Mouse (Mus musculus) midbrain, embryonic 16.5 days (tissue): ENCODE data around the gene Ptges2. TPM values are rescaled to one million over a fixed set of nuclear protein-coding genes. Genes with fewer than 3 reads are reported as not detected.

Experiments used
- ATAC-seq: fragments of 200-750 bp; cut with Nextera tagmentation; 2 replicates; pipeline ENCODE4 v1.8.0; 2017; ENCODE audit warnings: moderate TSS enrichment
- H3K27ac ChIP-seq: fragments of 300-500 bp; sonication (generic); 2 replicates; pipeline ENCODE4 v1.5.1; 2014; ENCODE audit warnings: mild to moderate bottlenecking, low read length, mixed read lengths
- H3K27me3 ChIP-seq: fragments of 300-500 bp; sonication (generic); 2 replicates; pipeline ENCODE4 v1.6.1; 2014; ENCODE audit warnings: low read depth, low read length, mixed read lengths; ENCODE audit not compliant: control insufficient read depth, insufficient read depth
- H3K36me3 ChIP-seq: fragments of 300-500 bp; sonication (generic); 2 replicates; pipeline ENCODE4 v1.6.1; 2014; ENCODE audit warnings: mild to moderate bottlenecking, low read length, moderate library complexity, mixed read lengths; ENCODE audit not compliant: control insufficient read depth, insufficient read depth
- H3K4me1 ChIP-seq: fragments of 300-500 bp; sonication (generic); 2 replicates; pipeline ENCODE4 v1.6.1; 2014; ENCODE audit warnings: mild to moderate bottlenecking, low read length, mixed read lengths; ENCODE audit not compliant: control insufficient read depth, insufficient read depth
- H3K4me2 ChIP-seq: fragments of 300-500 bp; sonication (generic); 2 replicates; pipeline ENCODE4 v1.6.1; 2014; ENCODE audit warnings: mild to moderate bottlenecking, low read length, mixed read lengths
- H3K4me3 ChIP-seq: fragments of 300-500 bp; sonication (generic); 2 replicates; pipeline ENCODE4 v1.5.1; 2014; ENCODE audit warnings: low read depth, mild to moderate bottlenecking, low read length, moderate library complexity, mixed read lengths
- H3K9ac ChIP-seq: fragments of 300-500 bp; sonication (generic); 2 replicates; pipeline ENCODE4 v1.6.1; 2014; ENCODE audit warnings: low read depth, low read length, mixed read lengths
- H3K9me3 ChIP-seq: fragments of 300-500 bp; sonication (generic); replicated peaks from 2 replicates; pipeline ENCODE4 v1.6.1; 2014; ENCODE audit warnings: mild to moderate bottlenecking, low read length, mixed read lengths; ENCODE audit not compliant: control insufficient read depth, poor library complexity, severe bottlenecking
- WGBS: fragments of 180-500 bp; shearing (Covaris S2); extraction: QIAGEN DNeasy Blood & Tissue Kit; methylation state at CpG from one replicate; pipeline ENCODE4 v1.1.7; 2014; 5-methylcytosine and 5-hydroxymethylcytosine counted together
- polyA plus RNA-seq: library from polyadenylated mRNA; unstranded; fragments of >200 nt; fragmentation: Nextera tagmentation; extraction: Ambion mirVana; gene quantifications from 2 replicates; pipeline ENCODE4 v1.2.1, GENCODE M21; 2015

Ptges2 gene
- polyA plus RNA-seq, 1 experiment from 2014 or later, result 51.4 TPM

DNA sequence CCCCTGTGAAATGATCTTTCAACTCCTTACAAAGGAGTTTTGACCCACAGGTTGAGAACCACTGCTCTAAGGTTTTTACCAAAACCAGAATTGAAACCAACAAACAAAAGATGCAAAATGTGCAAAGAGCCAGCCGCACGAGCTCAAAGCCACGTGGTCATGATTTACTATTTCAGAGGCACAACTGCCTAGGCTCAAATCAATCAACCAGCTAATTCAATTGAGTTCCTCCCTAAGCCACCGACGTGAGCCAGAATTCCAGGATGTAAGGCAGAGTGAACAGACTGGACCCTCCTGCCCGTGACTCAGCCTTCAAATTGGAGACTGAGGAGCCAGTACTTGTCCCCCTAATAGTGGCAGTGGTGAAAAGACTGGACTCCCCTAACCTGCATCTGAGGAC is 43.5 kb downstream of the Ptges2 start:
- Histone ChIP-seq H3K4me2 (no peak overlapping the region), H3K9me3 (no peaks in the 10 kb centered on the region), H3K9ac (no peak overlapping the region), H3K36me3 (no peaks in the 10 kb centered on the region), H3K27ac (peak overlapping the region; percentile 47; the same call in 1 of the 2 replicates), H3K4me1 (peaks cover 5% of the 10 kb centered on the region; the same call in 1 of the 2 replicates), H3K4me3 (no peak overlapping the region), H3K27me3 (no peaks in the 10 kb centered on the region)
- no peak for ATAC-seq
- WGBS, result 35% methylated on average over 6 of the region's 6 CpGs

GRCm38 (mm10) chr2:32440164-32440563 is 44.5 kb downstream of the Ptges2 start:
- Histone ChIP-seq H3K9me3 (no peaks in the 10 kb centered on the region), H3K27ac (peak overlapping the region; percentile 17), H3K9ac (no peak overlapping the region), H3K36me3 (no peaks in the 10 kb centered on the region), H3K4me1 (peaks cover 5% of the 10 kb centered on the region; the same call in 1 of the 2 replicates), H3K4me3 (no peak overlapping the region), H3K4me2 (no peak overlapping the region), H3K27me3 (no peaks in the 10 kb centered on the region)
- WGBS, result 49% methylated on average over 2 of the region's 2 CpGs
- ATAC-seq, result no peak

- 68% methylated on average over 1 of the region's 1 CpGs for WGBS
- no peak for ATAC-seq
- peaks cover 5% of the 10 kb centered on the region; the same call in 1 of the 2 replicates for H3K4me1 ChIP-seq
- H3K9ac ChIP-seq, result no peak overlapping the region
- 0 out of 2 replicates have a peak overlapping the region, but pooled peaks have one; percentile 1 for H3K27ac ChIP-seq
- no peaks in the 10 kb centered on the region for H3K36me3 ChIP-seq
- H3K9me3 ChIP-seq, result no peaks in the 10 kb centered on the region
- H3K4me2 ChIP-seq, result no peak overlapping the region
- H3K4me3 ChIP-seq, result no peak overlapping the region
- no peaks in the 10 kb centered on the region for H3K27me3 ChIP-seq
These were observed 44.9 kb downstream of the Ptges2 start for GRCm38 (mm10) chr2:32440632-32441031.

DNA sequence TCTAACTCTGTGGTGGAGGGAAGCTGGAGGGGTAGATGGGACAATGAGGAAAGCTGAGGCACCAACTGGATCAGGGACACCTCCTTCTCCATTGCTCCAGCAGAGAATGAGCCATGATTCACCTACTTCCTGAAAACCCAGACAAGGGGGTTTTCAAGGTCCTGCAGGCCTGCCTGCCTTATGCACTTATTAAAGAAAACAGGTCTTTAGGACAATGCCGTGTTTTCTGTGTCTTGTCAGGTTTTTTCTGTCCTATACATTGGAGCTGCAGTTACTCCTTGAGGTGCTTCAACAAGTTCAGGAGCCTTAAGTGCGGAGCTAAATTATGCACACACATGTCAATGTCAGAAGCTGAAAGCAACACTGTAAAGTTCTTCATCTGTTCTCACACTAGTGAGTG is 45.9 kb downstream of the Ptges2 start:
- Histone ChIP-seq H3K4me1 (peaks cover 5% of the 10 kb centered on the region; the same call in 1 of the 2 replicates), H3K9me3 (no peaks in the 10 kb centered on the region), H3K27me3 (no peaks in the 10 kb centered on the region), H3K36me3 (no peaks in the 10 kb centered on the region), H3K27ac (no peak overlapping the region), H3K4me3 (no peak overlapping the region), H3K4me2 (no peak overlapping the region), H3K9ac (no peak overlapping the region)
- no peak for ATAC-seq
- WGBS, result 91% methylated on average over 2 of the region's 2 CpGs

DNA sequence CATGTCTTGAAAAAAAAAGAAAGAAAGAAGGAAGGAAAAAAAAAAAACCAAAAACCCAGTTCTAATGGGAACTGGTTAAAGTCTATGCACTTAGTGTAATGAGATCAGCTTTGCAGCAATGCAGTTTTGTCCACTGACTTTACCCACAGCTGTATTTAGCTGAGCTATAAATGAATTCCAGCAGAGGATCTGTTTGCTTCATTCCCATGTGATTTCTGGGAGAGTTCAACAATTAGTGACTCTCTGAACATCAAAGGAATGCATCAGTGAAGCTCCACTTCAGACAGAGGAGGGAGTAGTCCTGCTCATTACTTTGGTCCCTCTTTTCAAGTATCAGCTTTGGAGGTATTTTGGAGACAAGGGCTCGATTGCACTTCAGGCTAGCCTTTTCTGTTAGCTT is 49.8 kb downstream of the Ptges2 start:
- H3K27ac ChIP-seq, result no peak overlapping the region
- 72% methylated on average over 1 of the region's 1 CpGs for WGBS
- H3K4me3 ChIP-seq, result no peak overlapping the region
- H3K9ac ChIP-seq, result no peak overlapping the region
- no peaks in the 10 kb centered on the region for H3K36me3 ChIP-seq
- ATAC-seq, result no peak
- no peaks in the 10 kb centered on the region for H3K9me3 ChIP-seq
- H3K4me1 ChIP-seq, result peaks cover 16% of the 10 kb centered on the region
- no peaks in the 10 kb centered on the region for H3K27me3 ChIP-seq
- H3K4me2 ChIP-seq, result no peak overlapping the region

DNA sequence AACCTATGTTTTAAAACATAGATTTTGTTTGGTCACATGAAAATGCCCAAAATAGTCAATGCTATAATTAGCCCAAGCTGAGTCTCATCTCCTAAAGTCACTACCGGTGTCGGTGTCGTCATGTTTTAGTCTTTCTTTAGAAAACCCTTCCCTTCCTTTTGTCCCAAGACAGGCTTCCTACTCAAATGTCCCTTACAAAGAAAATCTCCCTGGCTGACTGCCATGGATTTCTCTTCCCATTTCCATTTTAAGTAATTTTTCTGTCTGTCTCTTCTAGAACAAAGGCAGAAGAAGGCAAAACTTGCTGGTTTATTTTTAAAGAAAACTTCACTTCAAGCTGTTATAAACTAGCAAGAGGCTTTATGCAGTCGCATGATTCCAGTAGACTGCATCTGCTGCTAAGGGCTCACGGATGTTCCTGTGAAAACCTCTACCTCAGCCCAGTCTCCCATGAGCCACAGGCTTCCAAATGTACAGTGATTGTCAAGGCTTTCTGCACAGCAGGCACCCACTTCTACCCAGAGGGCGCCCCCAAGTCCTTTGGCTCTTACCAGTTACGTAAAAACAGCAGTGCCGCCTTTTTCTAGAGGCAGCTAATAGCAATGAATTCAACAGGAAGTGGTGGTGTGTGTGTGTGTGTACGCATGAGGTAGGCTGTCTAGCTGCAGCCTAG is 51.7 kb downstream of the Ptges2 start:
- Histone ChIP-seq H3K4me3 (no peak overlapping the region; the same call in 1 of the 2 replicates), H3K9ac (no peak overlapping the region), H3K4me1 (peaks cover 19% of the 10 kb centered on the region), H3K36me3 (no peaks in the 10 kb centered on the region), H3K9me3 (no peaks in the 10 kb centered on the region), H3K4me2 (peak overlapping the region; percentile 21; the same call in 1 of the 2 replicates), H3K27me3 (no peaks in the 10 kb centered on the region), H3K27ac (peak overlapping the region; percentile 63)
- ATAC-seq, result no peak
- WGBS, result 57% methylated on average over 9 of the region's 9 CpGs

DNA sequence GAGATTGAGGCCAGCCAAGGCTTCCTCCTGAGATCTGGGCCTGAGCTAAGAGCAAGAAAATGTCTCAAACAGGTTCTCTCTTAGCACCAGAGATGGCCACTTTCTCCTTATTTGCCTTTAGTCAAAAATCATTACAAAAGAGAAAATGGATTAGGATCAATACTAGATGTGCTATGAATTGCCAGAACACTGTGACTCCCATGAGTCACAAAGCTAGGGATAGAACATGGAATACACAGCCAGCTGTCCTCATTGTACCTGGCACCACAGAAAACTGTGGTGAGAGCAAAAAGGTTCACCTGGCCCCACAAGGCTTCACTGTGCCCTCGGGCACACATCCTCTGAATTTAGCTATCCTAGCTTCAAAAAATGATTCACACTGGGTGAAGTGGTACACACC is 52.8 kb downstream of the Ptges2 start:
- no peaks in the 10 kb centered on the region for H3K27me3 ChIP-seq
- no peaks in the 10 kb centered on the region for H3K36me3 ChIP-seq
- no peaks in the 10 kb centered on the region for H3K9me3 ChIP-seq
- H3K4me1 ChIP-seq, result peaks cover 29% of the 10 kb centered on the region
- H3K27ac ChIP-seq, result no peak overlapping the region
- H3K4me3 ChIP-seq, result no peak overlapping the region
- whole genome bisulfite sequencing, result 95% methylated on average over 1 of the region's 1 CpGs
- no peak overlapping the region for H3K9ac ChIP-seq
- no peak for ATAC-seq
- H3K4me2 ChIP-seq, result no peak overlapping the region

GRCm38 (mm10) chr2:32449761-32450754 is 54.4 kb downstream of the Ptges2 start, which contains the start of gene Naif1:
TSS of gene Naif1 (plus strand) at chr2:32450457.
- peak within 1 kb of the TSS; percentile 96 for H3K27ac ChIP-seq
- no peaks in the 10 kb centered on the region for H3K36me3 ChIP-seq
- no peak for ATAC-seq
- H3K9me3 ChIP-seq, result no peaks in the 10 kb centered on the region
- H3K4me2 ChIP-seq, result peak within 1 kb of the TSS; percentile 76
- H3K4me1 ChIP-seq, result peaks cover 33% of the 10 kb centered on the region
- H3K9ac ChIP-seq, result peak within 1 kb of the TSS; percentile 87
- H3K27me3 ChIP-seq, result no peaks in the 10 kb centered on the region
- peak within 1 kb of the TSS; percentile 81 for H3K4me3 ChIP-seq
- WGBS, result 78% methylated on average over 15 of the region's 15 CpGs
